Mouse (Mus musculus): ENCODE measurements around the gene Slitrk3.
"Not testable (repeated sequence)": the region's sequence is repeated elsewhere in the genome, so short reads cannot be mapped to it uniquely, and the experiment has no call there.

The Slitrk3 gene

GRCm38 (mm10) chr3:73057197-73057811, at the start of gene Slitrk3:
Gene Slitrk3, minus strand, starts transcription at chr3:73057803.
- DNase-seq = no peak

DNA sequence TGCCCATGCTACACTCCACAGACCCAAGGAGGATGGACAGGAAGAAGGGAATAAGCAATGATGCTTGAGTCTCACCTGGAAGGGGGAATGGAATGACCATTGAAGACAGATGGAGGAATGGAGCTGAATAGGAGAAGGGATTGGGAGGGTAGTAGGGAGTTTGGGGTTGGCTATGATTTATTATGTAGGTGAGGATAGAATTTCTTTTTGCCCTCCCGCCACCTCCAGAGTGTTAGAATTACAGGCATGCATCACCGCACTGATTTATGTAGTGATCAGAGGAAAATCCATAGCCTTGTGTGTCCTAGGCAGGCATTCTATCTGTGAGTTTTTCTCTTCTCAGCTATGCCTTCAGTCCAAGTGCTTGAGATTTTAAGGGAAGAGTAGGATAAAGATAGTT, 36.8 kb upstream of the Slitrk3 start:
- not testable (repeated sequence) for DNase-seq

DNA sequence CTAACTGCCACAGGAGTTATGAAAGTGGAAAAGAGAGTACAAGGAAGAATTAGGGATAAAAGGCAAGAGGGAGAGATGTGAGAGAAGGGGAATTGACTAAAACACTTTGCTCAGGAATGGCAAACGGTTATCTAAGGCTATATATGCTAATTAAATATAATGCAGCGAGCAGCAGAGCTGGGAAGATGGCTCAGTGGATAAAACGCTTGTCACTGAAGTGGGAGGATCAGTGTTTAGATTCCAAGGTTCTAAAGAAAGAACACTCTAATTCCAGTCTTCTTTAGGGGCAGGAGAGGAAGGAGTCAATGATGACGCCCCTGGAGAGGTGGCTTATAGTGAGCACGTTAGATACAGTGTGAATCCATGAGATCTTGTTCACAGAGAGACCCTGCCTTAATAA, 27.0 kb upstream of the Slitrk3 start:
- DNase-seq = no peak

GRCm38 (mm10) chr3:73065823-73066755, 8.5 kb upstream of the Slitrk3 start:
- DNase-seq = peak; percentile 41

GRCm38 (mm10) chr3:73058190-73058589, 587 bp upstream of the Slitrk3 start:
- DNase-seq = no peak

- DNase-seq = no peak
Observed at GRCm38 (mm10) chr3:73056492-73057196, 959 bp downstream of the Slitrk3 start.

DNA sequence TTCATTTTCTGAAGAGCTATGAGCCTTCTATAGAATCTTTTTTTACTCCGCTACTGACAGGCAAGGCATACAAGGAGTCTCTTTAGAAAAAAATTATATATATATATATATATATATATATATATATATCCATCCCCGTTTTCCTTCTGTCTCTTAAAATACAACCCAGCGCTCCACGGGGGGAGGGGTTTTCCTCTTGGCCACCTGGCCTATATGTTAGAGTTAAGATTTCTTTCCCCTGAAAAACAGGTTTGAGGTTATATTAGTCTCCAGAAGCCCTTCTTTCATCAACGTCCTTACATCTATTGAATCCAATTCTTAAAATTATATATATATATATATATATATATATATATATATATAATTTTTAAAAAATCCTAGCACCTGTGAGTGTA, 1.6 kb downstream of the Slitrk3 start:
- no peak for DNase-seq

- no peak for DNase-seq
Observed at GRCm38 (mm10) chr3:73055399-73056043, 2.1 kb downstream of the Slitrk3 start.

DNA sequence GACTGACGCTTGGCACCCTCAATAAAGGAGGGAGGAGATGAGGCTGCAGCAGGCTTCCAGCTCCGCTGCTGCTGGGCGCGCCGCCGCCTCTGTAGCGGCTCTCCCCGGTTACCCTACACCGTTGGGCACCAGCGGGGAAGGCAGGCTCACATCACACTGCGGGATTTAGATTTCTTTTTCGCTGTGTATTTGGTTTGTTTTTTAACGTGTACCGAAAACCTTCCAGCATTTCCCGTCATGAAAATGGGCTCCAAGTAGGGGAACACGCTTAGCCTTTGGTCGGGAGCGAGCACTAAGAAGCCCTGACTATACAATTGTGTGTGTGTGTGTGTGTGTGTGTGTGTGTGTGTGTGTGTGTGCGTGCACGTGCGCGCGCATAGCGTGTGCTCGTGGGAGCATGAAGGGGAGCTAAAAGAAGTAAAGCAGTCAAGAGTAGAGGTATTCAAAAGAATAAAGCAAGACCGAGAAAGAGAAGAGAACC, 4.1 kb downstream of the Slitrk3 start:
- DNase-seq = no peak

DNA sequence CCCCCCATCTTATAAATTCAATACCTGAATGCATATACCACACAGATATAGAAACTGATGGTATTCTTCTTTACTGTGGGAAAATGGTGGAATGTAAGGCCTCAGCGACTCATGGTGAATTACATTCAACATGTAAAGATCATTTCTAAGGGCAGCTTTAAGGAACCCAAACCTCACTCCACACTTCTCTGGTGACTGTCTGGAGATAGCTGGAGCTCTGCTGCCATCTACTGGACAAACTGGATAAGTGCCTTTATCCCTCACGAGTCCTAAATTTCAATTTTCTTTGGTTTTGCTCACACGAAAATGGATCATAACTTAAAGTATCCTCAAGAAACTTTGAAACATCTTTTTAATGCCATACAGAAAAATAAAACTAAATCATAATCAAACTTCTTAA, 11.4 kb downstream of the Slitrk3 start:
- peak; percentile 41 for DNase-seq

GRCm38 (mm10) chr3:73042256-73042655, 15.3 kb downstream of the Slitrk3 start:
- DNase-seq = no peak

GRCm38 (mm10) chr3:73006045-73006444, 51.6 kb downstream of the Slitrk3 start:
- DNase-seq = no peak

GRCm38 (mm10) chr3:73002933-73003696, 54.5 kb downstream of the Slitrk3 start:
- DNase-seq = no peak

DNA sequence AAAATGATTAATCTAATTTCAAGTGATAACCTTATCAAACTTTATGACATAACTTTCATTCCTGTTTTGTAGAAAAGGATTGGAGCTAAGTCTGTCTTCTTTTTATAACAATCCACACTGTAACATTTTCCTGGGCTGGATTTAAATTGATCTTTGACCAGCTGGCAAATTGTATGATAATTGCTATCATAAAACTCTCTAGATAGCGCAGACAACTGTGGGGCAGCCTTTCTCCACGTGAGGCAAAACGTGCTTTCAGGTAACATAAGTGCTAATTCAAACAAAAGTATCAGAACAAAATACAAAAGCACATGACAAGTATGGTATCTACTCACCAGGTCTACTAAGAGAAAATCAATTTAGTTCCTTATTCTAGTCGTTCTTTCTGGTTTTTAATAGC, 60.1 kb downstream of the Slitrk3 start:
- DNase-seq = no peak

All from lung, postnatal 36 days (tissue).